Mouse (Mus musculus) kidney, adult 2 months (tissue): Measurements from ENCODE around the gene Slc25a12. TPM values are rescaled to one million over a fixed set of nuclear protein-coding genes. Genes with fewer than 3 reads are reported as not detected.

Experiments used
- DNase-seq: peaks from one replicate; pipeline ENCODE4 v3.0.0; 2021
- H3K27ac ChIP-seq: fragments of 200-500 bp; 2 replicates; pipeline ENCODE4 v1.5.1; 2012; ENCODE audit warnings: low read depth, low read length, control low read depth, inconsistent platforms; ENCODE audit not compliant: insufficient read depth
- H3K27me3 ChIP-seq: fragments of 200-500 bp; replicated peaks from 2 replicates; pipeline ENCODE4 v1.6.1; 2012; ENCODE audit warnings: mild to moderate bottlenecking, moderate library complexity, low read length, inconsistent platforms; ENCODE audit not compliant: control insufficient read depth, insufficient read depth
- H3K36me3 ChIP-seq: fragments of 200-500 bp; 2 replicates; pipeline ENCODE4 v1.6.1; 2012; ENCODE audit warnings: mild to moderate bottlenecking, moderate library complexity, low read length, inconsistent platforms; ENCODE audit not compliant: control insufficient read depth, insufficient read depth
- H3K4me1 ChIP-seq: fragments of 200-500 bp; 2 replicates; pipeline ENCODE4 v1.6.1; 2011; ENCODE audit warnings: low read length; ENCODE audit not compliant: control insufficient read depth, insufficient read depth
- H3K4me3 ChIP-seq: fragments of 200-500 bp; 2 replicates; pipeline ENCODE4 v1.5.1; 2011; ENCODE audit warnings: mild to moderate bottlenecking, low read depth, low read length, control low read depth; ENCODE audit not compliant: insufficient read depth
- CTCF ChIP-seq: fragments of 200-500 bp; conservative IDR thresholded peaks from 2 replicates; pipeline ENCODE4 v1.5.1; 2011; ENCODE audit warnings: low read depth, mild to moderate bottlenecking, control low read depth, low read length, moderate library complexity, mixed read lengths; ENCODE audit not compliant: insufficient read depth, insufficient read length
- POLR2A ChIP-seq: fragments of 200-500 bp; IDR thresholded peaks from one replicate; pipeline ENCODE4 v1.6.1; 2011; ENCODE audit warnings: low read depth, low read length, control low read depth
- WGBS: fragments of 180-500 bp; shearing (Covaris S2); methylation state at CpG from one replicate; pipeline ENCODE4 v1.1.7; 2018; 5-methylcytosine and 5-hydroxymethylcytosine counted together
- polyA plus RNA-seq: library from polyadenylated mRNA; depleted of rRNA; stranded (reverse); fragments of >200 nt; gene quantifications from 2 replicates; pipeline ENCODE4 v1.2.3, GENCODE M21; 2012; rRNA removed

Gene Slc25a12
- polyA plus RNA-seq = 72.9 and 82.5 TPM in 2 replicates

DNA sequence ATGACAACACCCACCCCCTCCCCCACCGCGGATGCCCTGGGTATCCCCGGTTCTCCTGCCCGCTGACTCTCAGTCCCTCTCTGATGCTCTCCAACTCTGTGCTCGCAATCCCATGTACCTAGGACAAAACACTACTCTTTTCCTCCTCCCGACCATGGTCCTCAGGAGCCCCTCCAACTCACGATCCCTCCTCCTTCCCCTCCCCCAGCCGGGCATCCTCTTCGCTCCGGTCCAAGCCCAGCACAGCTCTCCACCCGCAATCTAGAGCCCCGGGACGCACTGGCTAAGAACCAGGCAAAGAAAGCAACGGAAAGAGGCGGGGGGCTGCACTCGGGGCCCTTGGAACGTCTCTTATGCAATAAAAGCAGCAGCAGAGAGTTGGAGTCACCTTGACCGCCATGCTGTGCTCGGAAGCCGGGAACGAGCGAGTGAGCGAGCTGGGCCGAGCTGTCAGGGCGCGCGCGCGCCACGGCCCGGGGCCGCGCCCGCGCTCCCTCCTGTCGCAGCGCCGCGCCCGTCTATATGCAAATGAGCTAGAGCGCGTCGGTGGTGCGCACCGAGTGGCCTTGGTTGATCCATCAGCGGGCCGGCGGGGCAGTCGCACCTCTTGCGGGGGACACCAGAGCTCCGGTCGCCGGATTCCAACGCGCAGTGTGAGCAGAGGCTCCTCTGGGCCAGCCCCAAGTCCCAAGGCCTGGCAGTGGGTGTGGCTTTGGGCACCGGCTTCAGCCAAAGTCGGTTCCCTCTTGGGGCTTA lies at the start of gene Slc25a12:
Slc25a12 (minus strand) TSS at position 625 of the 756 bp plus-strand sequence.
- H3K27me3 ChIP-seq = no peaks in the 10 kb centered on the region
- H3K4me3 ChIP-seq = peak within 1 kb of the TSS; percentile 98
- peaks cover 3% of the 10 kb centered on the region; the same call in 1 of the 2 replicates for H3K4me1 ChIP-seq
- under 1% methylated on average over 57 of the region's 57 CpGs for WGBS
- H3K27ac ChIP-seq = peak within 1 kb of the TSS; percentile 93
- H3K36me3 ChIP-seq = 0 out of 2 replicates have a peak, but pooled peaks cover 1% of the 10 kb centered on the region
- peak; percentile 86 for DNase-seq
- TF ChIP-seq CTCF (no peak), POLR2A (no peak)

DNA sequence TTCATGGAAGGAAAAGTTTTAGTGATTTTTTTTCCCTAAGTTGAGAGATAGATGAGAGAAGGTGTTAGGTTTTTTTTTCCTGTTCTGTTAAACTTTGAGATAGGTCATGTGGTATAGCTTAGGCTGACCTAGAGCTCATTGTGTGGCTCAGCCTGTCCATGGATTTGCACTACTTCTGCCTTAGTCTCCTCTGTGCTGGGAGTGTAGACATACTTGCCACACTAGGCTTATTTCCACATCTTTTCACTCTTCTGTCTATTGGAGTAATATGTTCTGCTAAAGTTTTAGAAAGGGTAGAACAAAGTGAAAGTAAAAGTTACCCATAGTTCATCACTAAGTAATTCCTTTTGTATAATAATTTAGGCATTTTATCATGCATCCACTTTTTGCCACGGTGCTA lies 38.1 kb upstream of the Slc25a12 start:
- Histone ChIP-seq H3K27me3 (no peaks in the 10 kb centered on the region), H3K4me3 (no peak overlapping the region), H3K36me3 (no peaks in the 10 kb centered on the region), H3K4me1 (no peaks in the 10 kb centered on the region), H3K27ac (no peak overlapping the region)
- TF ChIP-seq POLR2A (no peak), CTCF (no peak)
- DNase-seq = no peak
- 85% methylated on average over 1 of the region's 1 CpGs for WGBS

DNA sequence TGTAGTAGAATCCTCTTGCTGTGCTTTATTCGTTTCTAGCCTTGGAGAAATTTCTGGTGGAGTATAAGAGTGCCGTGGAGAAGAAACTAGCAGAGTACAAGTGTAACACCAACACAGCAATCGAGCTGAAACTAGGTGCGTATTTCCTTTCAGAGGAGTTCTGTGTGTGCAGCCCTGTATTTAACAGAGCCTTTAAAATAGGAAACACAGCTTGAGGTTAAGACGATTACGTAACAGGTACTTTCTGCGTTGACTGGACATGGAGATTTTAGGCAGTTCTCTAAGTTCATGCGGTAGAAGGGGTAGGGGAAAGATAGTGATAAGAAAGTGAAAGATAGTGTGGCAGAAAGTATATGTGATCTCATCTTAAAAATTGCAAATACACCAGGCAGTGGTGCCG lies 22.3 kb upstream of the Slc25a12 start:
- no peak overlapping the region for H3K27ac ChIP-seq
- DNase-seq = no peak

DNA sequence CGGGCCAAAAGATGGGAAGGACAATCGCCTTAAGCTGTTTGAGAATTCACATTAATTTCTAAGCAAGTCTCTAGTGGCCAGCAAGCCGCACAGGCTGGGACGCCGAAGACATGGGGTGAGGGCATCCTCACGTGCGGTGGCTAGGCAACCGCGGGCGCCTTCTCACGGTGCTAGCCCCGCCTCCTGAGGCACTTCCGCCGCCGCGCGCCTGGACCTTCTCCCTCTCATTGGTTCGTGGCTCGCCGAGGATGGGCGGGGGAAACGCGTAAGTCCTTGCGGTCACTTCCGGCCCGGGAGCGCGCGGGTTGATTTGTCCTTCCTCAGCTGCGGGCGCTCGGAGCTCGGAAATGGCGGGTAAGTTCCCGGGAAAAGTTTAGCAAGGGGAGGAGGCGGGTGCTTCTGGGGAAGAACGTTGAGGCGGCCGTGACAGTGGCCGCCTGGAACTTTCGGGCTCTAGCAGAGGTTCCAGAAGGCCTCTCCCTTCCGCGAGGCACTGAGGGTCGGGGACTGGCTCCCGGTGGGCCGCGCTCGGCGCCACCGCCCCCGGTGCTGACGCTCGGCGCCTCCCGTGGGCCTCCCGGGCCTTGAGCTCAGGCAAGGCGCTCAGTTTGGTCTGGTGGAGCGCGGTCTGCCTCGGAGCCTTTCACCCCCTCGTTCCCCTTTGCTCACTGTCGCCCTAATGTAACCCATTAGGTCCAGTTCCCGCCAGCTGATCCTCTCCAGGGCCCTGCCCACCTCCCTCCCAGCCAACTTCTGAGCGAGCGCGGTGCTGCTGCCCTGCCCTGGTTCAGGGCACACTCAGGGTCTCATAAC lies 21.6 kb upstream of the Slc25a12 start, which contains the start of gene Hat1:
Hat1 (plus strand) TSS at position 8 of the 813 bp plus-strand sequence.
- Histone ChIP-seq H3K27ac (peak within 1 kb of the TSS; percentile 17; the same call in 1 of the 2 replicates), H3K4me3 (peak within 1 kb of the TSS; percentile 81), H3K4me1 (peaks cover 5% of the 10 kb centered on the region; the same call in 1 of the 2 replicates), H3K36me3 (no peaks in the 10 kb centered on the region), H3K27me3 (no peaks in the 10 kb centered on the region)
- peak; percentile 97 for DNase-seq
- under 1% methylated on average over 65 of the region's 66 CpGs for WGBS
- no peak for TF ChIP-seq CTCF
- TF ChIP-seq POLR2A = no peak

More for the DNA sequence above, 22.3 kb upstream of the Slc25a12 start:
- peak overlapping the region; percentile 81; the same call in 1 of the 2 replicates for H3K4me3 ChIP-seq
- no peaks in the 10 kb centered on the region for H3K36me3 ChIP-seq
- WGBS = 40% methylated on average over 9 of the region's 9 CpGs
- peaks cover 5% of the 10 kb centered on the region; the same call in 1 of the 2 replicates for H3K4me1 ChIP-seq
- TF ChIP-seq POLR2A = no peak
- TF ChIP-seq CTCF = no peak
- no peaks in the 10 kb centered on the region for H3K27me3 ChIP-seq

DNA sequence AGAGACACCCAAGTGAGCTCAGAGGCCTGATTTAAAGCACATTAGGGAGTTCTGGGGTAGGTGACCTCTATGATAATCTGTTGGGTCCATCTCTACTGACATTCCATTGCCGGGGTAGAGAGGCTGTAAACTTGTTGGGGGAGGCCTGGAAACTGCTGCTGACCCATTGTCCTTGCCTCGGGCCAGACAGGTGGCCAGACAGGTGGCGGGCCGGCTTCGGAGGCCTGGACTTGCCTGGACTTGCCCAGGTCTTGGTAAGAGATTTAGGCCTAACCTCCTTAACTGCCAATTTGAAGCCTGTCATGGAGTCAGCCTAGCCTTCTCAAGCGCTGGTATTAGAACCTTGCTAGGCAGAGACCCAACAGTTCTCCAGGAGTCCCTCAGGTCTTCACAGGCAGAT lies 20.2 kb upstream of the Slc25a12 start:
- Histone ChIP-seq H3K4me3 (no peak overlapping the region), H3K27ac (no peak overlapping the region), H3K36me3 (no peaks in the 10 kb centered on the region), H3K4me1 (peaks cover 5% of the 10 kb centered on the region; the same call in 1 of the 2 replicates), H3K27me3 (no peaks in the 10 kb centered on the region)
- no peak for DNase-seq
- WGBS = 83% methylated on average over 6 of the region's 6 CpGs
- TF ChIP-seq CTCF (no peak), POLR2A (no peak)

DNA sequence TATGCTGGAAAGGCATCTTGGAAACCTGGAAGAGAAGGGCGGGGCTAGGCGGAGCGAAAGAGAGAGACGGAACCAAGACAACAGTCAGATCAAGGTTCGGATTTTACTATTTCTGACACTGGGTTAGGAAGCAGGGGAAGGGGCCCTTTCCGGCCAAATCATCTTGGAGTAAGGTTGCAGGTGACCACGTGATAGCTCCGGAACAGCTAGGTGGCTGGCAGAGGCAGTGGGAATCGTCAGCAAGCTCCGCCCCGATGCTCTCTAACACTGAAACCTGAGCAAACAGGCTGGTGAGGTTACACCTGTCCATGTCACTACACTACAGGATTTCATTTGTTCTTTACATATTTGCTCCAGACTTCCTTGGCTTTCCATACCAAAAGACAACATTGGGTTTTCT lies 16.3 kb upstream of the Slc25a12 start:
- WGBS = 54% methylated on average over 11 of the region's 11 CpGs
- TF ChIP-seq CTCF (no peak), POLR2A (no peak)
- Histone ChIP-seq H3K36me3 (no peaks in the 10 kb centered on the region), H3K27me3 (no peaks in the 10 kb centered on the region), H3K4me3 (no peak overlapping the region), H3K27ac (no peak overlapping the region), H3K4me1 (no peaks in the 10 kb centered on the region)
- DNase-seq = no peak
